ENCODE assay signal across 18 mouse cellular contexts in the genomic region with DNA sequence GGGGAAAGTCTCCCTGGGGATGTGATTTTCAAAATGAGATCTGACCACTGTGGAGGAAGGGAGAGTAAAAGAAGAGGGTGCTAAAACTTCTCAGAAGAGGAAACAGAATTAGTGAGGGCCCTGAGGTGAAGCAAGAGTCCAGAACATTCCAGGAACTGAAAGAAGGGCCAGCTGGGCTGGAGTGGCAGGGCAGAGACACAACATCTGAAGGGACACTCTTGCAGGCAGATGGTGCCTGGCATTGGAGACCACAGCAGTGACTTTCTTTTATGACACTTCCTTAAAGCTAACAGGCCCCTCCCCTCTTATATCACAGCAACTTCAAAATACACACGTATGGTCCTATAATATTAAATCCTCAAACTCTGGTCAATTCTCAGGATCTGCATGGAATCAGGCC. TPM values are rescaled to one million over a fixed set of nuclear protein-coding genes. Genes with fewer than 3 reads are reported as not detected.
DNase-seq lines count a peak whose midpoint lies in the region; ATAC-seq and TF ChIP-seq lines count a peak whose summit lies in the region.
"Had no signal": no experiment of that assay in that cellular context is flagged by ENCODE, and none has a peak within 500 bp of the region (broad histone marks: within the 10 kb centered on the region; RNA-seq: fewer than 3 reads in every experiment).

No protein-coding gene starts in this region.

- H3K4me1 ChIP-seq in heart, embryonic 11.5 days (ENCODE audit: control insufficient read depth, insufficient read depth, low read length): no peaks in the 10 kb centered on the region
- H3K4me1 ChIP-seq in lung, adult 2 months (ENCODE audit: control insufficient read depth, insufficient read depth, low read length): peaks cover 10% of the 10 kb centered on the region
- H3K4me1 ChIP-seq in hindbrain, postnatal 0 days (ENCODE audit: insufficient read depth, low read length): no peaks in the 10 kb centered on the region
- H3K4me1 ChIP-seq: embryonic facial prominence, embryonic 13.5 days; hindbrain, embryonic 12.5 days; limb, embryonic 12.5 days had no signal

- H3K9me3 ChIP-seq in heart, embryonic 11.5 days (replicated peaks; ENCODE audit: control insufficient read depth, low read length): no peaks in the 10 kb centered on the region
- no peaks in the 10 kb centered on the region for H3K9me3 ChIP-seq in hindbrain, postnatal 0 days (ENCODE audit: low read length)
- H3K9me3 ChIP-seq: embryonic facial prominence, embryonic 13.5 days; hindbrain, embryonic 12.5 days; limb, embryonic 12.5 days had no signal

- no peak overlapping the region for H3K9ac ChIP-seq in heart, embryonic 11.5 days (ENCODE audit: low read depth, low read length)
- H3K9ac ChIP-seq in hindbrain, postnatal 0 days (replicated peaks; ENCODE audit: low read length): no peak overlapping the region
- H3K9ac ChIP-seq: embryonic facial prominence, embryonic 13.5 days; hindbrain, embryonic 12.5 days; limb, embryonic 12.5 days; liver, embryonic 14.5 days had no signal

- H3K4me2 ChIP-seq in heart, embryonic 11.5 days: no peak overlapping the region
- H3K4me2 ChIP-seq in hindbrain, postnatal 0 days (ENCODE audit: low read depth, low read length): no peak overlapping the region
- H3K4me2 ChIP-seq: embryonic facial prominence, embryonic 13.5 days; hindbrain, embryonic 12.5 days; limb, embryonic 12.5 days had no signal

- WGBS in heart, embryonic 11.5 days (ENCODE audit: insufficient replicate concordance): 74% methylated on average over 1 of the region's 1 CpGs
- 59% methylated on average over 1 of the region's 1 CpGs for WGBS in lung, adult 2 months
- WGBS in hindbrain, postnatal 0 days: 83% methylated on average over 1 of the region's 1 CpGs

- TF ChIP-seq CTCF in lung, adult 2 months (IDR thresholded peaks at IDR 0.05; ENCODE audit: insufficient read depth, low read length): no peak
- TF ChIP-seq CTCF in hindbrain, postnatal 0 days (IDR thresholded peaks at IDR 0.05; ENCODE audit: low read depth): no peak

- TF ChIP-seq POLR2A in lung, adult 2 months (IDR thresholded peaks at IDR 0.05; ENCODE audit: borderline replicate concordance, extremely low read depth, low read depth, low read length): no peak

- H3K27me3 ChIP-seq in heart, embryonic 11.5 days (ENCODE audit: control insufficient read depth, insufficient read depth, low read length): no peaks in the 10 kb centered on the region
- no peaks in the 10 kb centered on the region for H3K27me3 ChIP-seq in hindbrain, postnatal 0 days (ENCODE audit: insufficient read depth, low read length)
- H3K27me3 ChIP-seq: embryonic facial prominence, embryonic 13.5 days; hindbrain, embryonic 12.5 days; limb, embryonic 12.5 days had no signal

- ATAC-seq in heart, embryonic 11.5 days (replicated peaks; ENCODE audit: insufficient number of reproducible peaks, low FRiP score, low TSS enrichment): no peak
- peak; percentile 98 for ATAC-seq in megakaryocyte, adult 5-6 weeks (ENCODE audit: poor library complexity, severe bottlenecking)
- ATAC-seq in hindbrain, postnatal 0 days: no peak
- ATAC-seq: midbrain, embryonic 16.5 days had no signal

- no peak overlapping the region for H3K4me3 ChIP-seq in heart, embryonic 11.5 days (ENCODE audit: low read depth, low read length)
- H3K4me3 ChIP-seq in lung, adult 2 months (replicated peaks; ENCODE audit: extremely low read depth, low read depth, low read length): no peak overlapping the region
- no peak overlapping the region for H3K4me3 ChIP-seq in hindbrain, postnatal 0 days (ENCODE audit: low read length)
- H3K4me3 ChIP-seq: embryonic facial prominence, embryonic 13.5 days; hindbrain, embryonic 12.5 days; left cerebral cortex, adult 2 months; limb, embryonic 12.5 days had no signal

- no peak overlapping the region for H3K27ac ChIP-seq in heart, embryonic 11.5 days (ENCODE audit: low read depth, low read length)
- H3K27ac ChIP-seq in hindbrain, postnatal 0 days: no peak overlapping the region
- H3K27ac ChIP-seq: embryonic facial prominence, embryonic 13.5 days; hindbrain, embryonic 12.5 days; left cerebral cortex, adult 2 months; limb, embryonic 12.5 days; liver, embryonic 14.5 days had no signal

- DNase-seq in heart, adult 9 months (ENCODE audit: low spot score in 2 of 2): peak; percentile 28 to 52
- peak; percentile 10 for DNase-seq in lung, postnatal 10 days
- no peak for DNase-seq in lung, adult 2 months
- no peak for DNase-seq in adrenal gland, postnatal 25 days
- DNase-seq in hindbrain, postnatal 0 days (ENCODE audit: low spot score): no peak
- DNase-seq: adrenal gland, postnatal 14 days; B cell, adult 2 months; cerebellum, adult 8-10 months; gastrocnemius, postnatal 10 days; thymus, postnatal 25 days had no signal

- no peaks in the 10 kb centered on the region for H3K36me3 ChIP-seq in heart, embryonic 11.5 days (ENCODE audit: control insufficient read depth, insufficient read depth, low read length)
- no peaks in the 10 kb centered on the region for H3K36me3 ChIP-seq in hindbrain, postnatal 0 days (ENCODE audit: insufficient read depth, low read length)
- H3K36me3 ChIP-seq: embryonic facial prominence, embryonic 13.5 days; hindbrain, embryonic 12.5 days; limb, embryonic 12.5 days had no signal

RNA-seq across cellular contexts. Expression of gene Tnfaip3, which starts 18.2 kb away (rescaled TPM):
- 3.0 and 3.9 TPM in 2 replicates for polyA plus RNA-seq in heart, embryonic 11.5 days (2014; fragmentation: Nextera tagmentation; extraction: Ambion mirVana)
- 5.9 and 7.2 TPM in 2 replicates for polyA plus RNA-seq in lung, adult 2 months (2012; rRNA removed)
- 16.1 and 21.2 TPM in 2 replicates for total RNA-seq in megakaryocyte, adult 5-6 weeks (2015)
- 17.0 and 29.6 TPM in 2 replicates for total RNA-seq in megakaryocyte, adult 5-6 weeks (2017)
- total RNA-seq in adrenal gland, postnatal 25 days (2021): 3.3 and 6.5 TPM in 2 replicates
- total RNA-seq in hindbrain, postnatal 0 days (2014; rRNA removed): 1.6 and 2.4 TPM in 2 replicates
- 1.1 TPM in 2 replicates for polyA plus RNA-seq in hindbrain, postnatal 0 days (2015; fragmentation: Nextera tagmentation; extraction: Ambion mirVana)

Comparison
In these comparisons a context has a peak if more than half of its experiments do, and no peak if none do; other contexts are left out.
1. DNase-seq: peak in heart, adult 9 months (2 of 2) and lung, postnatal 10 days (single experiment); none in lung, adult 2 months (single experiment), adrenal gland, postnatal 25 days (single experiment) and hindbrain, postnatal 0 days (single experiment).